Mouse (Mus musculus) thymus, postnatal 10 days (tissue): ENCODE results near the gene Nsmf.

ENCODE experiments used
- DNase-seq, 2 experiments: peaks; one replicate each; pipeline ENCODE4 v3.0.0; 2021; ENCODE audit warnings: low spot score in 2 of 2

Nsmf gene

DNA sequence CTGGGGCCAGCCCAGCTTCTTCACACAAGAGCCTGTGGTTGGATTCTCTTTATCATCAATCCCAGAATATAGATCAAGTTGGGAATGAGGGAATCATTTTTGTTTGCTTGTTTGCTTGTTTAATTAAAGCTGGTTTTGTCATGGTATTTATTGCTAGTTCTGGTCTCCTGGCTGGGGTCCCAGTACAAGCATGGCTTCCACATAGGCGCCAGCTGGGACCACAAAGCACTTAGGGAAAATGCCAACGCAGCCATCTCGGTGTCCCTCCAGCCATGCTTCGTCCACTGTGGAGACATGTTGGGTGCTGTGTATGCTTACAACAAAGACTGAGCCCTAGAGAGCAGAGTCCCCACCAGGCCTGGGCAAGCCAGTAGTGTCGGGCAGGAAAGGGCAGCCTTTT, 31.4 kb downstream of the Nsmf start:
- no peak for DNase-seq

DNA sequence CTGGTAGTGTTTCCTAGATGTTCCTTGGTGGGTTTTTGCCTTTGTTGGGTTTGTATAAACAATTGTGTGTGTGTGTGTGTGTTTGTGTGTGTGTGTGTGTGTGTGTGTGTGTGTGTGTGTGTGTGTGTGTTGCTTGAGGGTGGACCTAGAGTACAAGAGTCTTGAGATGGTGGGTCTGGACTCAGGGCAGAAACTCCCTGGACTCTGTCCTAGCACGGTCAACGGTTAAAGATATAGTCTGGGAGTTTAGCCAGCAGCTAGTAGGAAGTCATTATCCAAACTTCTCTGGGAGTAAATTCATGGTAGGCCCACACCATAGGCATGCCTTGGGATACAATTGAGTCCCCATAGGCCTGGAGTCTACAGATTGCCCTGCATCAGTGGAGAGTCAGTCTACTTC, 33.7 kb downstream of the Nsmf start:
- no peak for DNase-seq

DNA sequence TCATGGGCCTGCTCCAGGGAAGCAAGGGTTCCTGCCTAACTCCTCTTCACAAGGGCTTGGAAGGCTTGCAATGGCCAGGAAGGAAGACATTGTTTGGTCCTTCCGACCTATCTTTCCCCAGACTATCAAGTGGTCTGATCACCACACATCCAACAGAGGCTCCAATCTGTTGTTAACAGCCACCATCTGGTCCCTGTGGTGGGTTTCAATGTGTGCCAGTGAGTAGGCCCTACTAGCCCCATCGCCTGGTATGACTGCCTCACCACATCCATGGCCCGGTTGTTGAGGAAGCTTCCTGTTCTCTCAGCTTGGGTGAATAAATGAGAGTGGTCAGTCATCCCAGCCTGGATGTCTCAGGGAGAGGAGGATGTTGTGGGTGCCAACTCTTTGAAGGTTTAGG, 34.5 kb downstream of the Nsmf start:
- DNase-seq = no peak

DNA sequence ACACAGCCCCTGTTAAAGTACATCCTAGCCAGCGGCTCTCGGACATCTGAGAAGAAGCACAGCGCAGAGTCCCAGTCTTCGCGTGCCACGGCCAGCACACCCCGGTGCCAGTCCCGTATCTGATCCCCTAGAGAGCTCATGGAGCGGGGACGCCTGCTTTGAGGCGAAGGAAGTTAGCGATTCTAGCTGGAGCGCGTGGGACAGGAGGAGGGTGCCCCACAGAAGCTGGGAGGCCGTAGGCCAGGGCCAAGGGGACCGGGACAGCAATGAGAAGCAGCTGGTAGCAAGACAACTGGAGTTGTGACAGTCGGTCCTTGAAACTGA, 40.6 kb downstream of the Nsmf start:
- no peak for DNase-seq

DNA sequence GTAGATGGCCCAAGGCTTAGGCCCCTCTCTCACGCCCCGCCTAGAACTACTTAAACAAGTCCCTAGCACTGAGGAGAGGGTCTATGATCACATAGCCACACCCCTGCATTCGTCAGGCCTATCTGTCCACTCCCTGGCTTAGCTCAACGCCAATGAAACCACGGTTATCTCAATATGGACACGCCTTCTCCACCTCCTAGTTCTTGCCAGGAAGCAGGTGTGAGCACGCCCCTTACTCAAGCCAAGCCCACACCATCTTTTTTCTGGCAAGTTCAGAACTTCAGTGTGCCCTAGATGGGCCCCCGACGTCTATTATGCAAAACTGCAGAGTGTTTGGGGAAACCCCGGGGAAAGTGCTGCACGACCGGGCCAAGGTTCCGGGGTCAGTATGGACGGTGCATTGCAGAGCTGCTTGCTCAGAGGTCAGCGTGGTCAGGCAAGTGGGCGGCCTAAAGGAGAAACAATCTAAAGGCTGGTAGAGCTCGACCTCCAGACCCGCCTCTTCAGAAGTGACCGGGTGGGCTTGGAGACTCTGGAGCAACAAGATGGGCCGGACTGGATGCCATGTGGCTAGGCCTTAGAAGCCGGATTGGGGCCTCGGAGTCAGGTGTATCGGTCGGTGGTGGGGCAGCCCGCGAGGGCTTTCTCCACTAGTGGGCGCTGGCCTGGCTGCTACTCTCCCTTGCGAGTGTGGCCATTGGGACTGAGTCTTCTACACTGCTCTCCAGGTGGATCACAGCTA, 41.1 kb downstream of the Nsmf start, which contains the start of gene Noxa1:
Gene Noxa1 (minus strand): TSS at position 41 of the 742 bp plus-strand sequence.
- DNase-seq = no peak

DNA sequence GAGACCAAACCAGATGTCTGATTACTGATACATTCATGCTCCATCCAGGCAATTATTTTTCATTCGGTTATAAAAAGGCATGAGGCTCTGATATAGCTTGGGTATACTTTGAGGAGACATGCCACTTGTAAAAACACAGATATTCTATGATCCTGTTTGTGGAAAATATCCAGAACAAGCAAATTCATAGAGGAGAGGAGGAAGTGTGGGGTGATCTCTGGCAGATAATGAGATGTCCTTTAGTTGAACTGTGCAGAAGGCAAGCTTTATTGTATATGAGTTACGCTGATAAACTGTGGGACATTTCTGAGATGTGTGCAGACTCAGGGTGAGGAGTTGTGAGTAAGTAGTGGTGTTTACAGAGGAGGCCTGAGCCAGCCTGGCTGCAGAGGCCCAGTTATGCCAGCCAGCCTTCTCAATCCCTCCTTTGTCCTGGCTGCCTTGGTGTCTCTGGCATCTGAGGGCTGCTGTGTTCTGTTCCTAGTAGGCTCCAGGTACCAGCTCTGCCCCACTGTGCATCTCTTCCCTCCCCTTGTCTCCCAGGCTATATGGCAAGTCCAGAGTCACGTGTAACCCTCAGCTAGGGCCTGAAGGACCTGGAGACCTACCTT, 44.0 kb downstream of the Nsmf start:
- DNase-seq = no peak

DNA sequence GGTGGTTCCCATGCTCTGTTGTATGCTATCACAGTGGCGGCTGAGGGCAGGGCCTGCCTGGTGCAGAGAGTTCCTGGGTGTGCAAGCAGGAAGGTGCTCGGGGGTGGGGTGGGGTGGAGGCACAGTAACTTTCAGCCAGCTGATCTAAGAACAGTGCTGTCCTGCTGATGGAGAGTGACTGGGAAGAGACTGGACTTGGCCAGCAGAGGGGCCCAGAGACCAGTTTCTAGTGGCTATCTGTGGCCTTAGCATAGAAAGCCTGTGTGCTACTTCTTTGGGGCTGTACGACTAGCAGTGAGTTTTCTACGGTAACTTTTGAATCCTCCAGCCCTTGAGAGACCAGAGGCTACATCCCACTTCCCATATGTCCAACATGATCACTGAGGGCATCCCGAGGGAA, 44.8 kb downstream of the Nsmf start:
- DNase-seq = no peak

DNA sequence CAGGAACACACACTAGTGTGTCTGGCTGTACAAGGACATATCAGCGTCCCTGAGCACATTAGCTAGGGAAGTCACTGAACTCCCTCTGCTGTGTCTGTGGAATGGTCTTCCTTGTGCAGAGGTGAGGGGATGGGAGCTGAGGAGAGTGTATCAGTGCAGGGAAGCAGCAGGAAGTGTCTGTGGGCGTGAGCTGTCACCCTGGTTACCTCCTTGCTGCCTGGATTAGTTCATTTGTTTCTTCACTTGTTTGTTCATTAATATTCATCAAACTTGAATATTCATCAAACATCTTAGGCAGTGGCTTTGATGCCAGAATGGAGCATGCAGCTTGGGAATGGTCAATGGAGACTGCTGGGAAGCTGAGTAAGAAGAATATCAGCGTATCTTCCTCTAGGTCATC, 45.5 kb downstream of the Nsmf start:
- DNase-seq = no peak

DNA sequence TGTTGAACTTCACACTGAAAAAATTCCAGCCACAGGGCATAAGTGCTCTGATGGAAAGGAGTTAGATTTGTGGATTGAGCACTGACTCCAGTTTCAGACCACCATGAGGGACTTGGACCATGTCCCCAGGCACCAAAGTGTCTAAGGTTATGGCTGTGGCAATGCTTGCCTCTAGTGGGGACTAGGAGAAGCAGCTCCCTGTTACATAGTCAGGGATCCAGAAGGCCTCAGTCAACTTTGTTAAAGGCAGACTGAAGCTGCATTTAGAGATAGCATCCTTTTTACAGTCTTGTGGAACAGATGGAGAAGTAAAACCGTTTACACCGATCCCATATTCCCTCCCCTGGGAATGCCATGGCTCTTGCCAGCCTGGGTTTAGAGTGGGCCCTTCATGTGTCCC, 50.0 kb downstream of the Nsmf start:
- DNase-seq = no peak

DNA sequence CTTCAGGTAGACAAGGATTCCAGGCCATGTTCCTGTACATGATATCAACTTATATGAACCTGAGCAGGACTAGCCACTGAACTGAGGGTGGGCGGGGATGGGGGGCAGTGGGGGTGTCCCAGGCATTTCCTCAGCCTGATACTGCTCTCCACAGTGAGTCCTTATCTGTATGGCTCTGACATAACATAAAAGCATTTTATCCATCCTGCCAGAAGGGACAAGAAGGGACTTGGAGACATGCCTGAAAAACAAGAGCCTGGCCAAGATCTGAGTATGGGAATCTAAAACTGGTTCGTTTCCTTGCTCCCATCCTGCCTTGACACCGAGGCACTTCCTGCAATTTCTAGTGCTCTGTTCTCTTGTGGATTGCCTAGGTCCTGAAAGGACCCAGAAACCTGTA, 51.9 kb downstream of the Nsmf start:
- no peak for DNase-seq

DNA sequence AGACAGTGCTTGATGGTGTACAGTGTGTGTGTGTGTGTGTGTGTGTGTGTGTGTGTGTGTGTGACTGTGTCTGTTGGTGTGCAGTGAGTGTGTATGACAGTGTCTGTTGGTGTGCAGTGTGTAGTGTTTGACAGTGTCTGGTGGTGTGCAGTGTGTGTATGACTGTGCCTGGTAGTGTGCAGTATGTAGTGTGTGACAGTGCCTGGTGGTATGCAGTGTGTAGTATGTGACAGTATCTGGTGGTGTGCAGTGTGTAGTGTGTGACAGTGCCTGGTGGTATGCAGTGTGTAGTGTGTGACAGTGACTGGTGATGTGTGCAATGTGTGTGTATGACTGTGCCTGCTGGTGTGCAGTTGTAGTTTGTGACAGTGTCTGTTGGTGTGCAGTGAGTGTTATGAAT, 55.3 kb downstream of the Nsmf start:
- no peak for DNase-seq

DNA sequence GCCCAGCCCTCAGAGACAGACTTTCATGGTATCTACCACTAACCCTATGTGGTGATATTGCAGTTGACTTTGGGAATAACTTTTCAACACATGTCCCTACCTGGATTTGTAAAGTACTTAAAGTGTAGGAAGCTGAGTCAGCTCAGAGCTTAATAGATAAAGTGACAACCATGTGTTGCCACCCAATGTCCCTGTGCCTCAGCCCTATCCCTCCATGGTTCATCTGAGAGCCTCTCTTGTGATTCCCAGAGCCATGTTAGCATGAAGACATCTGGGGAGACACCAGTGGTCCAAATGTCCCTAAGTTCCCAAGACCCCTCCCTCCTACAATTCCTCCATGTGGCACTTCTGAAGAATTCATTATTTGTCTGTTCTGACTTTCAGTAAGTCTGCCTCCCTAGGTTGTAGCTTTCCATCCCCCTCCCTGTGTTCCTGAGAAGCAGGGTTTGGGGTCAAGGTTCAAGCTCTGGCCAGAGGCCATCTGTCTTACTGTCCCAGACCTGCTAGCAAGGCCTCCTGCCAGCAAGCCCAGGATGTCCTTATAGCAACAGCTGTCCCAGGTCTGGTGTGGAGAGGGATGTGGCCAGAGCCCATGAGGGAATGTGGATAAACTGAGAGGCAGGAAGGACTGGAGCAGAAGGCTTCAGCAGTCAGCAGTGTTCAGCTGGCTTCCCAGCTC, 56.5 kb downstream of the Nsmf start:
- DNase-seq = no peak

DNA sequence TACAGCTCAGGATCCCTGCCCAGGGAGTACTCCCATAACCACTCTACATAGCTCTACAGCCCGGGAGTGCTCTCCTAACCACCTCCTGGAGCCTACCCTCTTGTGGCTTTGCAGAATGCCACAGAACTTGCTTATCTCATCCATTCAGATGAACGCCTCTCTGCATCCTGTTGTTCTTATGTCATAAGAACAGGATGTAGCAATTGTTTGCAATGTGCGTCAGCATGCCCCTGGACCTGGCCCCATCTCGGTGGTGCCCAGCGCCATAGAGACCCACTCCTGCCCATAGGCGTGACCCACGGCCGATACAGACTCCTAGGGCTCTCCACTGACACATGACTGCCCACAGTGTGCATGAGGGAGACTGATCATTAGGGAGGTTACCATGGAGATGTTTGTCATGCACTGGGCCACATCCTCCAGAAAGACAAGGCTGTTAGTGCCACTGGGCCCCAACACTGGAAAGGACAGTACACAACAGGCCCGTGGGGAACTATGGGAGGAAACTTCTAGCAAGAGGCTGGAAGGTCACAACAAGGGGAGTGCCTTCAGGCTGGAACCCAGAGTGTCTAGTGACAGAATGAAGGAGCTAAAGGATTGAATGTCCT, 57.1 kb downstream of the Nsmf start:
- DNase-seq = no peak
